Mouse (Mus musculus): Measurements from ENCODE around the gene Ripor2. TPM values are rescaled to one million over a fixed set of nuclear protein-coding genes. Genes with fewer than 3 reads are reported as not detected.

The Ripor2 gene
- polyA plus RNA-seq, 1 experiment from 2014 or later, result 3.5 TPM

GRCm38 (mm10) chr13:24639215-24640165, 57.5 kb downstream of the Ripor2 start:
- Histone ChIP-seq H3K27me3 (ENCODE audit: control insufficient read depth, insufficient read depth, low read length) (peaks cover 8% of the 10 kb centered on the region; the same call in 1 of the 2 replicates), H3K4me3 (ENCODE audit: low read depth, low read length) (peak overlapping the region; percentile 57), H3K9ac (replicated peaks; ENCODE audit: low read length) (peak overlapping the region; percentile 61), H3K27ac (replicated peaks; ENCODE audit: low read depth, low read length) (no peak overlapping the region), H3K36me3 (replicated peaks; ENCODE audit: control insufficient read depth, insufficient read depth, low read depth, low read length) (no peaks in the 10 kb centered on the region), H3K9me3 (replicated peaks; ENCODE audit: control insufficient read depth, low read length) (no peaks in the 10 kb centered on the region), H3K4me1 (ENCODE audit: control insufficient read depth, insufficient read depth, low read length) (no peaks in the 10 kb centered on the region), H3K4me2 (ENCODE audit: low read depth, low read length) (peak overlapping the region; percentile 99)
- 15% methylated on average over 22 of the region's 22 CpGs for WGBS
- ATAC-seq (replicated peaks; ENCODE audit: insufficient number of reproducible peaks, low FRiP score, low TSS enrichment, low read depth), result peak; percentile 26; the same call in 1 of the 2 replicates
- peak; percentile 39 for DNase-seq (ENCODE audit: low spot score)

- Histone ChIP-seq H3K9ac (replicated peaks; ENCODE audit: low read length) (no peak overlapping the region), H3K27ac (replicated peaks; ENCODE audit: low read depth, low read length) (no peak overlapping the region), H3K4me3 (ENCODE audit: low read depth, low read length) (no peak overlapping the region), H3K27me3 (ENCODE audit: control insufficient read depth, insufficient read depth, low read length) (peaks cover 8% of the 10 kb centered on the region; the same call in 1 of the 2 replicates), H3K4me2 (ENCODE audit: low read depth, low read length) (no peak overlapping the region; the same call in 1 of the 2 replicates), H3K4me1 (ENCODE audit: control insufficient read depth, insufficient read depth, low read length) (no peaks in the 10 kb centered on the region), H3K36me3 (replicated peaks; ENCODE audit: control insufficient read depth, insufficient read depth, low read depth, low read length) (no peaks in the 10 kb centered on the region), H3K9me3 (replicated peaks; ENCODE audit: control insufficient read depth, low read length) (no peaks in the 10 kb centered on the region)
- ATAC-seq (replicated peaks; ENCODE audit: insufficient number of reproducible peaks, low FRiP score, low TSS enrichment, low read depth), result no peak
- DNase-seq (ENCODE audit: low spot score), result no peak
- WGBS, result 68% methylated on average over 4 of the region's 4 CpGs
These were observed 58.2 kb downstream of the Ripor2 start for GRCm38 (mm10) chr13:24640166-24640560.

- Histone ChIP-seq H3K27ac (replicated peaks; ENCODE audit: low read depth, low read length) (no peak overlapping the region), H3K27me3 (ENCODE audit: control insufficient read depth, insufficient read depth, low read length) (peaks cover 8% of the 10 kb centered on the region; the same call in 1 of the 2 replicates), H3K36me3 (replicated peaks; ENCODE audit: control insufficient read depth, insufficient read depth, low read depth, low read length) (no peaks in the 10 kb centered on the region), H3K9me3 (replicated peaks; ENCODE audit: control insufficient read depth, low read length) (no peaks in the 10 kb centered on the region), H3K9ac (replicated peaks; ENCODE audit: low read length) (no peak overlapping the region), H3K4me2 (ENCODE audit: low read depth, low read length) (no peak overlapping the region), H3K4me3 (ENCODE audit: low read depth, low read length) (no peak overlapping the region), H3K4me1 (ENCODE audit: control insufficient read depth, insufficient read depth, low read length) (no peaks in the 10 kb centered on the region)
- WGBS, result 82% methylated on average over 3 of the region's 3 CpGs
- no peak for ATAC-seq (replicated peaks; ENCODE audit: insufficient number of reproducible peaks, low FRiP score, low TSS enrichment, low read depth)
- no peak for DNase-seq (ENCODE audit: low spot score)
These were observed 58.9 kb downstream of the Ripor2 start for GRCm38 (mm10) chr13:24640836-24641385.

GRCm38 (mm10) chr13:24641491-24642430, 59.8 kb downstream of the Ripor2 start:
- ATAC-seq (replicated peaks; ENCODE audit: insufficient number of reproducible peaks, low FRiP score, low TSS enrichment, low read depth) (no peak), DNase-seq (ENCODE audit: low spot score) (no peak)
- Histone ChIP-seq H3K27ac (replicated peaks; ENCODE audit: low read depth, low read length) (no peak overlapping the region), H3K9ac (replicated peaks; ENCODE audit: low read length) (no peak overlapping the region), H3K27me3 (ENCODE audit: control insufficient read depth, insufficient read depth, low read length) (peaks cover 8% of the 10 kb centered on the region; the same call in 1 of the 2 replicates), H3K4me3 (ENCODE audit: low read depth, low read length) (no peak overlapping the region), H3K9me3 (replicated peaks; ENCODE audit: control insufficient read depth, low read length) (no peaks in the 10 kb centered on the region), H3K4me2 (ENCODE audit: low read depth, low read length) (no peak overlapping the region), H3K4me1 (ENCODE audit: control insufficient read depth, insufficient read depth, low read length) (no peaks in the 10 kb centered on the region), H3K36me3 (replicated peaks; ENCODE audit: control insufficient read depth, insufficient read depth, low read depth, low read length) (no peaks in the 10 kb centered on the region)
- 53% methylated on average over 7 of the region's 7 CpGs for WGBS

GRCm38 (mm10) chr13:24645146-24645545, 63.2 kb downstream of the Ripor2 start:
- 78% methylated on average over 3 of the region's 3 CpGs for WGBS
- Histone ChIP-seq H3K27ac (replicated peaks; ENCODE audit: low read depth, low read length) (no peak overlapping the region), H3K4me3 (ENCODE audit: low read depth, low read length) (no peak overlapping the region), H3K27me3 (ENCODE audit: control insufficient read depth, insufficient read depth, low read length) (no peaks in the 10 kb centered on the region), H3K36me3 (replicated peaks; ENCODE audit: control insufficient read depth, insufficient read depth, low read depth, low read length) (no peaks in the 10 kb centered on the region), H3K9ac (replicated peaks; ENCODE audit: low read length) (no peak overlapping the region), H3K9me3 (replicated peaks; ENCODE audit: control insufficient read depth, low read length) (no peaks in the 10 kb centered on the region), H3K4me1 (ENCODE audit: control insufficient read depth, insufficient read depth, low read length) (no peaks in the 10 kb centered on the region), H3K4me2 (ENCODE audit: low read depth, low read length) (no peak overlapping the region)
- DNase-seq (ENCODE audit: low spot score) (no peak), ATAC-seq (replicated peaks; ENCODE audit: insufficient number of reproducible peaks, low FRiP score, low TSS enrichment, low read depth) (no peak)

GRCm38 (mm10) chr13:24646324-24646723, 64.3 kb downstream of the Ripor2 start:
- no peaks in the 10 kb centered on the region for H3K27me3 ChIP-seq (ENCODE audit: control insufficient read depth, insufficient read depth, low read length)
- H3K9ac ChIP-seq (replicated peaks; ENCODE audit: low read length), result no peak overlapping the region
- no peaks in the 10 kb centered on the region for H3K4me1 ChIP-seq (ENCODE audit: control insufficient read depth, insufficient read depth, low read length)
- H3K27ac ChIP-seq (replicated peaks; ENCODE audit: low read depth, low read length), result no peak overlapping the region
- no peak for DNase-seq (ENCODE audit: low spot score)
- no peak overlapping the region for H3K4me3 ChIP-seq (ENCODE audit: low read depth, low read length)
- H3K9me3 ChIP-seq (replicated peaks; ENCODE audit: control insufficient read depth, low read length), result no peaks in the 10 kb centered on the region
- no peak for ATAC-seq (replicated peaks; ENCODE audit: insufficient number of reproducible peaks, low FRiP score, low TSS enrichment, low read depth)
- no peak overlapping the region for H3K4me2 ChIP-seq (ENCODE audit: low read depth, low read length)
- H3K36me3 ChIP-seq (replicated peaks; ENCODE audit: control insufficient read depth, insufficient read depth, low read depth, low read length), result no peaks in the 10 kb centered on the region
- 86% methylated on average over 3 of the region's 3 CpGs for WGBS

GRCm38 (mm10) chr13:24647444-24647843, 65.5 kb downstream of the Ripor2 start:
- WGBS, result 83% methylated on average over 2 of the region's 2 CpGs
- Histone ChIP-seq H3K36me3 (replicated peaks; ENCODE audit: control insufficient read depth, insufficient read depth, low read depth, low read length) (no peaks in the 10 kb centered on the region), H3K9me3 (replicated peaks; ENCODE audit: control insufficient read depth, low read length) (no peaks in the 10 kb centered on the region), H3K4me1 (ENCODE audit: control insufficient read depth, insufficient read depth, low read length) (no peaks in the 10 kb centered on the region), H3K9ac (replicated peaks; ENCODE audit: low read length) (no peak overlapping the region), H3K27ac (replicated peaks; ENCODE audit: low read depth, low read length) (no peak overlapping the region), H3K4me2 (ENCODE audit: low read depth, low read length) (no peak overlapping the region), H3K27me3 (ENCODE audit: control insufficient read depth, insufficient read depth, low read length) (no peaks in the 10 kb centered on the region), H3K4me3 (ENCODE audit: low read depth, low read length) (no peak overlapping the region)
- DNase-seq (ENCODE audit: low spot score), result no peak
- ATAC-seq (replicated peaks; ENCODE audit: insufficient number of reproducible peaks, low FRiP score, low TSS enrichment, low read depth), result no peak
